Mouse (Mus musculus): ENCODE results near the gene Zfp91. TPM values are rescaled to one million over a fixed set of nuclear protein-coding genes. Genes with fewer than 3 reads are reported as not detected.

Gene Zfp91
- polyA plus RNA-seq, 1 experiment from 2014 or later: 10.5 TPM

DNA sequence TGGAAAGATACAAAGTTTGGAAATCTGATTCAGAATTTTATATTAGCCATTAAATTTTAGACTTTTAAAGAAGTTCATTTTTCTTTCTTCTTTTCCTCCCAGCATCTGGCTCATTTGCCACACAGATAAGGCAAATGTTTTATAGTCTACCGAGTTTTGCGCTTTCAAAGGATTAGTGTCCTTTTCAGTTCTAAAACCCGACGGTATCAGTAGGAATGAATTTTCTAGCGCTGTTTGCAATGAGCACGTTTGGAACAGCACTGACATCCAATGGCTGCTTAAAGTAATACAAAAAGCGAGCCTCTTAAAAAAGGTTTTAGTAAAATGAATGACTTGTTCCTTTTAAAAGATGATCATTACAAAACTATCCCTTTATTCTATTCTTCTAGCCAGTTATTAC is 1.1 kb upstream of the Zfp91 start:
- H3K9me3 ChIP-seq (ENCODE audit: control insufficient read depth, low read length): no peaks in the 10 kb centered on the region
- no peaks in the 10 kb centered on the region for H3K36me3 ChIP-seq (ENCODE audit: control insufficient read depth, insufficient read depth, low read length)
- peak overlapping the region; percentile 70 for H3K4me2 ChIP-seq (ENCODE audit: low read length)
- H3K27me3 ChIP-seq (replicated peaks; ENCODE audit: control insufficient read depth, insufficient read depth, low read length): no peaks in the 10 kb centered on the region
- H3K9ac ChIP-seq (ENCODE audit: low read depth, low read length): no peak overlapping the region
- no peak for ATAC-seq
- under 1% methylated on average over 7 of the region's 7 CpGs for WGBS
- H3K4me3 ChIP-seq (ENCODE audit: low read length): peak overlapping the region; percentile 95
- peak overlapping the region; percentile 88; the same call in 1 of the 2 replicates for H3K27ac ChIP-seq (ENCODE audit: low read depth, low read length)
- H3K4me1 ChIP-seq (ENCODE audit: control insufficient read depth, insufficient read depth, low read depth, low read length): peaks cover 4% of the 10 kb centered on the region

DNA sequence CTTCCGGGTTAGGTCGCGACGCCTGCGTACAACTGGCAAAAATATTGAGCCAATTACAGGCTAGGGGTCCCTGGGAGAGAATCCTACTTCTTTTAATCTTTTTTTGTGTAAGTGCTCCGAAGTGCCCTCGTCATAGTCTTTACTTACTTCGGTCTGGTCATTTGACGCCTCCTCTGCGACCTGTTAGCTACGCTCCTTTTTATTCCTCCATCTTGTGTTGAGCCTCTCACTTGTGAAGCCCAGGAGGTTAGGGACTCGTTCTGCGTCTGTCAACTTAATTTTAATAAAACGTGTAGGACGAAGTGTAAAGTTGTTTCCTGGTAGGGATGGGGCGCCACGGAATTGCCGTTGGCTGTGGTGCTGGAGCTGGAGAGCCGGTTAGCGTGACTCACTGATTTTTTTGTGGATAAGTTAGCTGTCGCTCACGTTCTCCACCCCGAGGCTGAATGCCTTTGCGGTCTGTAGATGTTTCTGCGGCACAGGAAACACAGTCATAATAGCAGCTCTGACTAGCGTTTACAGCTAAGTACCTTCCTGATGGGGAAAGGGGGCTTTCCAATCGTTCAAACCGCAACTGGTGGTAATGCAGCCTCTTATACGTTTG is 504 bp upstream of the Zfp91 start:
- ATAC-seq: no peak; the same call in 1 of the 2 replicates
- no peaks in the 10 kb centered on the region for H3K27me3 ChIP-seq (replicated peaks; ENCODE audit: control insufficient read depth, insufficient read depth, low read length)
- H3K4me2 ChIP-seq (ENCODE audit: low read length): peak overlapping the region; percentile 70
- H3K27ac ChIP-seq (ENCODE audit: low read depth, low read length): peak overlapping the region; percentile 88
- 0% methylated on average over 29 of the region's 29 CpGs for WGBS
- H3K4me1 ChIP-seq (ENCODE audit: control insufficient read depth, insufficient read depth, low read depth, low read length): peaks cover 7% of the 10 kb centered on the region
- H3K9me3 ChIP-seq (ENCODE audit: control insufficient read depth, low read length): no peaks in the 10 kb centered on the region
- no peaks in the 10 kb centered on the region for H3K36me3 ChIP-seq (ENCODE audit: control insufficient read depth, insufficient read depth, low read length)
- peak overlapping the region; percentile 65 for H3K9ac ChIP-seq (ENCODE audit: low read depth, low read length)
- peak overlapping the region; percentile 95 for H3K4me3 ChIP-seq (ENCODE audit: low read length)

DNA sequence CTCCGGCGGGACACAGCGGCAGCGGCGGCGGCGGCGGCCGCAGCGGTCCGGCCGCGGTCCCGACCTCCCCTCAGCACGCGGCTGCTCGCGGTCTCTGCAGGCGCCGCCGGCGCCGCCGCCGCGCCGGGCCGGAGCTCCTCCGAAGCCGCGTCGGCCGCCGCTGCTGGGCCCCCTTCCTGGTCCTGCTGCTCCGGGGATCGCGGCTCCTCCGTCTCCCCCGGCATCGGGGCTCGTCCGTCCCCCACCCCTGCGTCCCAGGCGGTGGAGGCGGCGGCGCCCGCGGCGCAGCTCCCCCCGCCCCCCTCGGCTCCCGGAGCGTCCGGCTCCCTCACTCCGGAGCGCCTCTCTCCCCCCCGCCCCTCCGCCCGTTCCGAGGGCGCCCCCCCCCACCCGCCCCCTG is 816 bp downstream of the Zfp91 start:
- ATAC-seq: peak; percentile 46
- WGBS: 0% methylated on average over 25 of the region's 63 CpGs
- Histone ChIP-seq H3K9ac (ENCODE audit: low read depth, low read length) (peak overlapping the region; percentile 98), H3K4me1 (ENCODE audit: control insufficient read depth, insufficient read depth, low read depth, low read length) (peaks cover 7% of the 10 kb centered on the region), H3K4me3 (ENCODE audit: low read length) (peak overlapping the region; percentile 95), H3K27ac (ENCODE audit: low read depth, low read length) (peak overlapping the region; percentile 97), H3K9me3 (ENCODE audit: control insufficient read depth, low read length) (no peaks in the 10 kb centered on the region), H3K4me2 (ENCODE audit: low read length) (peak overlapping the region; percentile 54), H3K27me3 (replicated peaks; ENCODE audit: control insufficient read depth, insufficient read depth, low read length) (no peaks in the 10 kb centered on the region), H3K36me3 (ENCODE audit: control insufficient read depth, insufficient read depth, low read length) (no peaks in the 10 kb centered on the region)

DNA sequence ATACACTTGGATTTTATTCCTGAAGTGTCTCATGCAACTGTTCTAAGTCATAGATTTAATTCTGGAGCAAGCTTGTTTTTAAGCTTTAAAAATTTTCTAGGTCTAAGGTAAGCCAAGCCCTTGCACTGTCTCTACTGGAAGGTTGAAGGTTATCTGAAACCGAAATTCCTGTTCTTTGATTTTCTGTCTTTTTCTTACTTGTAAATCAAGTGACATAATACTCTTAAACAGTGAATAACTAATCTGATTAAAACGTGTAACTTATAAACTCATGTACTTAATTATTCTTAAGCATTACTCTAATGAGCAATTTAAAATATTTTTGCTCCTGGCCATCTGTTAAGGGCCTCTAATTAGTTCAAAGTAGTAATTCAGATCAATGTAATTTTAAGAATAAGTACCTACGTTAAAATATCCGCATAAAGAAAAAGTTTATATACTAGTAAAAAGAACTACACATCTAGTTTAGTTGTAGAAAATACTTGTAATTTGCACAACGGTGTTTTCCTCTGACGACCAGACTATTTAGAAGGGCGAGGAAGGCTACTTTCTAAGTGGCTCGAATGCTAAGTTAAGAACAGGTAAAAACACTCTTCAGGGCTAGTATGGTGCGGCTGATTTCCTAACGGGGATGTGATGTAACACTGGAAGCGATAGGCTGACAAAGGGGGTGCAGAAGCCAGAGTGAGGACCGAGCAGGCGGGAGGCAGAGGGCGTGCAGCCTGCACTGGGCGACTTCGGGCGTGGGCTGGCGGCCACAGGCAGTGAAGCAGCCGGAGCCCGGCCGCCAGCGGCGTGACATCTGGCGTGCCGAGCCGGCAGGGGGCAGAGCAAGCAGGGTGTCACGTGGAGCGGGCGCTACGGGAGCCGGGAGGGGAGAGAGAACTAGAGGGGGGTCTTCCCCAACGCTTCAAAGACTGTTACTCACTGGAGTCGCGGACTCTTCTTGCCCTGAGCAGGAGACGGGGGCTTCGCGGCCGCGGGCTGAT is 1.6 kb downstream of the Zfp91 start:
- ATAC-seq: peak; percentile 63

DNA sequence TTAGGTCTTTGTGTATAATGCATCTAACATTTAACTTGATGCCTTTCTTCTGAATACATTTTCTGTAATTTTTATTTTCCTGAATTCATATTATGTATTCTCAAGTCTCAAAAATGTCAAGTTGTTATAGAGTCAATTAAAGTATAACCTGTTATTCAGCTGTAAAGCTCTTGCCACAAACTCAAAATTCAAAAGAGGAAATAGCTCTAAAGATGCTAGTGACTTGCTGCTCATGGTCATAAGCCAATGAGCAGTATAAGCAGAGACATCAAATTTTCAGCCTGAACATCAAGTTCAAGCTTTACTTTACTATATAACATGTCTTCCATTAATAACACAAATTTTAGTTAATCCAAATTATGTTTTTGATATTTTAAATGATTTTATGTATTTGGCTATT is 3.6 kb downstream of the Zfp91 start:
- Histone ChIP-seq H3K27me3 (replicated peaks; ENCODE audit: control insufficient read depth, insufficient read depth, low read length) (no peaks in the 10 kb centered on the region), H3K4me3 (ENCODE audit: low read length) (no peak overlapping the region), H3K4me1 (ENCODE audit: control insufficient read depth, insufficient read depth, low read depth, low read length) (peaks cover 7% of the 10 kb centered on the region), H3K27ac (ENCODE audit: low read depth, low read length) (no peak overlapping the region), H3K36me3 (ENCODE audit: control insufficient read depth, insufficient read depth, low read length) (no peaks in the 10 kb centered on the region), H3K9me3 (ENCODE audit: control insufficient read depth, low read length) (no peaks in the 10 kb centered on the region), H3K4me2 (ENCODE audit: low read length) (no peak overlapping the region), H3K9ac (ENCODE audit: low read depth, low read length) (no peak overlapping the region)
- ATAC-seq: no peak

More for the DNA sequence above, 1.6 kb downstream of the Zfp91 start:
- Histone ChIP-seq H3K27ac (ENCODE audit: low read depth, low read length) (peak overlapping the region; percentile 97), H3K4me1 (ENCODE audit: control insufficient read depth, insufficient read depth, low read depth, low read length) (peaks cover 7% of the 10 kb centered on the region), H3K4me3 (ENCODE audit: low read length) (peak overlapping the region; percentile 95), H3K9ac (ENCODE audit: low read depth, low read length) (peak overlapping the region; percentile 98), H3K36me3 (ENCODE audit: control insufficient read depth, insufficient read depth, low read length) (no peaks in the 10 kb centered on the region), H3K4me2 (ENCODE audit: low read length) (peak overlapping the region; percentile 54), H3K9me3 (ENCODE audit: control insufficient read depth, low read length) (no peaks in the 10 kb centered on the region), H3K27me3 (replicated peaks; ENCODE audit: control insufficient read depth, insufficient read depth, low read length) (no peaks in the 10 kb centered on the region)
- under 1% methylated on average over 34 of the region's 39 CpGs for WGBS

DNA sequence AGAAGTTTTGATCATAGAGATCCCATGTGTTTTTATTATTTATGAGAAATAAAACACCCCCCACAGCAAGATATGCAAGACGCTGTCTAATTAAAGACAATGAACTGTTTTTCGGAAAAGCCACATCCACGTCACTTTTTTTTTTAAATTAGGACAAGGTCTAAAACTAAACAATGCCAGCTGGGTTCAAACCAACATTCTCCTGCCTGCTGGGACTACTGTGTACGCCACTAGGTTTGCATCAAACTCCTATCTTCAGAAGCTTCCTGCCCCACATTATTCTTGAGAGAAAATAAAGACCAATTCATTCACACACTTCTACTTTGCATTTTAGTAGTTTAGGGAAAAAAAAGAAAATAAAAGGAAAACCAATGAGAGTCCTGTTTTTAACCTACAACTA is 8.2 kb downstream of the Zfp91 start:
- no peak overlapping the region for H3K4me3 ChIP-seq (ENCODE audit: low read length)
- no peaks in the 10 kb centered on the region for H3K36me3 ChIP-seq (ENCODE audit: control insufficient read depth, insufficient read depth, low read length)
- no peaks in the 10 kb centered on the region for H3K9me3 ChIP-seq (ENCODE audit: control insufficient read depth, low read length)
- H3K4me2 ChIP-seq (ENCODE audit: low read length): no peak overlapping the region
- ATAC-seq: no peak
- no peak overlapping the region for H3K9ac ChIP-seq (ENCODE audit: low read depth, low read length)
- no peak overlapping the region for H3K27ac ChIP-seq (ENCODE audit: low read depth, low read length)
- H3K4me1 ChIP-seq (ENCODE audit: control insufficient read depth, insufficient read depth, low read depth, low read length): peaks cover 3% of the 10 kb centered on the region; the same call in 1 of the 2 replicates
- WGBS: 83% methylated on average over 4 of the region's 4 CpGs
- H3K27me3 ChIP-seq (replicated peaks; ENCODE audit: control insufficient read depth, insufficient read depth, low read length): no peaks in the 10 kb centered on the region

DNA sequence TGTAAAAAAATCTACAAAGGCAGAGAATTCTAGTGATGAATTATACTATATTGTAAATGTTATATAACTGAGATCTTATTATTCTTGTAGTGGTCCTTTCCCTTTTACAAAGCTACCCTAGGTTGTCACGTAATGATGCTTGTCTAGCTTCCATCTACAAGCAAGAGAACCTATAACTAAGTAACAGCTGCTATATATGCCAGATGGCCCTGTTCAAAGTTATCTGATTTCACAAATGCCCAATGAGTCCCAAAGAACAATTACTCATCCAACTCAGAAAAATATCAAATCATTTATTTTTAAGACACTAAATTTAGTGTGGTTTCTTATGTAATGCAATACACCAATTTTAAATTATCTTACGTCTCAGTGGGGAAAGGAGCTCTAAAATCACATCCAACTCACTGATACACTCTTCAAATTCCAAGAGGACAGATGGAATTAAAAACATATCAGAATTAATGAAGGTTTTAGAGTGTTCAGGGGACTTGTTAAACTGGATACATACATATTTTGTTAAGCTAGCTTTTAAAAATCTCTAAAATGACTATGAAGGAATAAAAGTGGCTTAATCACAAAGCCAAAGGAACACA is 9.0 kb downstream of the Zfp91 start:
- 82% methylated on average over 2 of the region's 2 CpGs for WGBS
- no peak for ATAC-seq
- no peak overlapping the region for H3K27ac ChIP-seq (ENCODE audit: low read depth, low read length)

DNA sequence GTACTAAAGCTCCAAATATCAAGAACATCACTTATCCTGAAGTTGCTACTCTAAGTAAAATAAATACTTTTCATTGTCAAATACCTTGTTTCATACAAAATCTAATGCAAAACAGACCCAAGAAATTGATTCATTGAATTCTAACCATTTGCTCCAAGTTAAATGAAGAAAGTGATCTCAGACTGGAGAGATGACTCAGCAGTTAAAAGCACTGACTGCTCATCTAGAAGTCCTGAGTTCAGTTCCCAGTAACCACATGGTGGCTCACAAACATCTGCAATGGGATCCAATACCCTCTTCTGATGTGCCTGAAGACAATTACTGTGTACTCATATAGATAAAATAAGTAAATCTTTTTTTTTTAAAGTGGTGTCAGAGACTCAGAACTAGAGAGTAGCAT is 15.5 kb downstream of the Zfp91 start:
- Histone ChIP-seq H3K27me3 (replicated peaks; ENCODE audit: control insufficient read depth, insufficient read depth, low read length) (no peaks in the 10 kb centered on the region), H3K27ac (ENCODE audit: low read depth, low read length) (no peak overlapping the region), H3K4me3 (ENCODE audit: low read length) (no peak overlapping the region), H3K4me1 (ENCODE audit: control insufficient read depth, insufficient read depth, low read depth, low read length) (no peaks in the 10 kb centered on the region), H3K9ac (ENCODE audit: low read depth, low read length) (no peak overlapping the region), H3K36me3 (ENCODE audit: control insufficient read depth, insufficient read depth, low read length) (peaks cover 11% of the 10 kb centered on the region), H3K4me2 (ENCODE audit: low read length) (no peak overlapping the region), H3K9me3 (ENCODE audit: control insufficient read depth, low read length) (no peaks in the 10 kb centered on the region)
- ATAC-seq: no peak

More for the DNA sequence above, 9.0 kb downstream of the Zfp91 start:
- no peaks in the 10 kb centered on the region for H3K27me3 ChIP-seq (replicated peaks; ENCODE audit: control insufficient read depth, insufficient read depth, low read length)
- H3K9ac ChIP-seq (ENCODE audit: low read depth, low read length): no peak overlapping the region
- peaks cover 3% of the 10 kb centered on the region; the same call in 1 of the 2 replicates for H3K4me1 ChIP-seq (ENCODE audit: control insufficient read depth, insufficient read depth, low read depth, low read length)
- H3K9me3 ChIP-seq (ENCODE audit: control insufficient read depth, low read length): no peaks in the 10 kb centered on the region
- no peaks in the 10 kb centered on the region for H3K36me3 ChIP-seq (ENCODE audit: control insufficient read depth, insufficient read depth, low read length)
- H3K4me3 ChIP-seq (ENCODE audit: low read length): no peak overlapping the region
- no peak overlapping the region for H3K4me2 ChIP-seq (ENCODE audit: low read length)

DNA sequence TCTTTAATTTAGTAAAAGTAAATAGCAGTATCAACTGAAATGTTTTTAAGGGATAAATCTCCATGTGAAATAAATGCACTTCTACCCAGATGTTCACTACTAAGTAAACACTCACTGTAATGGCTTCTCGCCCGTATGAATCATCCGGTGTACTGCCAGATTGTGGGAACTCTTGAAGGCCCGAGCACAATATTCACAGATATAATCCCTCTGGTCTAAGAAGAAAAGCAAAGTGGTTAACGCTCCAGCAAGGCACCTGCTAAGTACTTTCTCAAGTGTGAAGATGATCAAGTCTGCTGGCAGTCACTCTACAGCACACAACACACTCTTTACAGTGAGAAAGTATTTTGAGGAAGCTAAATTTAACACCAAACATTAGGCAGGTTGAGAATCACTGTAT is 25.0 kb downstream of the Zfp91 start:
- Histone ChIP-seq H3K27me3 (replicated peaks; ENCODE audit: control insufficient read depth, insufficient read depth, low read length) (no peaks in the 10 kb centered on the region), H3K36me3 (ENCODE audit: control insufficient read depth, insufficient read depth, low read length) (peaks cover 13% of the 10 kb centered on the region), H3K4me1 (ENCODE audit: control insufficient read depth, insufficient read depth, low read depth, low read length) (no peaks in the 10 kb centered on the region), H3K27ac (ENCODE audit: low read depth, low read length) (no peak overlapping the region), H3K4me3 (ENCODE audit: low read length) (no peak overlapping the region), H3K4me2 (ENCODE audit: low read length) (no peak overlapping the region), H3K9me3 (ENCODE audit: control insufficient read depth, low read length) (no peaks in the 10 kb centered on the region), H3K9ac (ENCODE audit: low read depth, low read length) (no peak overlapping the region)
- WGBS: 86% methylated on average over 5 of the region's 5 CpGs
- ATAC-seq: no peak

Measured in hindbrain, embryonic 16.5 days (tissue).